Mouse (Mus musculus) heart, adult 2 months (tissue): Measurements from ENCODE around the gene Dync1li1.

ENCODE experiments used
- CTCF ChIP-seq: fragments of 200-600 bp; IDR thresholded peaks from 2 replicates; pipeline ENCODE4 v1.8.1; 2022; ENCODE audit warnings: antibody characterized with exemption, mild to moderate bottlenecking, moderate library complexity
- EP300 ChIP-seq: fragments of 200-500 bp; IDR thresholded peaks from 2 replicates; pipeline ENCODE4 v1.6.1; 2011; ENCODE audit warnings: low read depth, low read length, control low read depth; ENCODE audit not compliant: insufficient read depth
- POLR2A ChIP-seq: fragments of 200-500 bp; IDR thresholded peaks from 2 replicates; pipeline ENCODE4 v1.6.1; 2011; ENCODE audit warnings: mild to moderate bottlenecking, low read depth, low read length, control low read depth; ENCODE audit not compliant: insufficient read depth

DNA sequence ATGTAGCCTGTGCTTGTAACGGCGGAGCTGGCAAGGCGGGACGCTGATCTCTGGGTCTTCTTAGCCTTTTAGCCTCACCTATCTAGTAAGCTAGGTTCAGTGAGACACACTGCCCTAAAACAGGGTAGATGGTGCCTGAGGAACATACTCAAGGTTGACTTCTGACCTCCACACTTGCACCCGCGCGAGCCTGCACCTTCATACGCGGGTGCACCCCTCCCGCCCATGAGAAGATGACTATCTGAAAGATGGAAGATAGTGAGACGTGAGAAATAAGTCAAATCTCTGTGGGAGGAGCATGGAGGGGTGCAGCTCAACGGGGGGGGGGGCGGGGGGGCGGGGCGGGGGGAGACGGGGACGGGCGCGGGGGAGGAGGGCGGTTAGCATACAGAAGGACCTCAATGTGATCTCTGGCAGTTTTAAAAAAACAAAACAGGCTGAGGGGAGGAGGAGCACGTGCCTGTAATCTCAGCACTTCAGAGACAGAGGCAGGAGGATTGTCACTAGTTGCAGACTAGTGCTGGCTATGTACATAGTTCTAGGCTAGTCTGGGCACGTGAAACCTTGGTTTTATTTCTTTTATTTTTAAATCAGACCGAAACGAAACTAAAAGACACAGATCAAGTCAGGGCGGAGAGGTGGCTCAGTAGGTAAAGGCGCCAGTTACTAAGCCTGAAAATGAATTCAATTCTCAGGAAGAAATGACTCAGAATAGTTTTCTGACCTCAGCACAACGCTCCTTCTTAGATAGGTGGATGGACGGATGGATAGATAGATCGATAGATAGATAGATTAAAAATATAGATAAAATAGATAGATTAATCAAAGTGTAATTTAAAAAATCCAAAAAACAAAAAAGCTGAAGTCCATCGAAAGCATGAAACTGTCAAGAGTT, 41.6 kb downstream of the Dync1li1 start:
- TF ChIP-seq POLR2A: no peak
- no peak for TF ChIP-seq CTCF
- TF ChIP-seq EP300: no peak
